Mouse (Mus musculus): Measurements from ENCODE around the gene Gm47283.
"Not testable (repeated sequence)": the region's sequence is repeated elsewhere in the genome, so short reads cannot be mapped to it uniquely, and the experiment has no call there.

Gm47283 gene

DNA sequence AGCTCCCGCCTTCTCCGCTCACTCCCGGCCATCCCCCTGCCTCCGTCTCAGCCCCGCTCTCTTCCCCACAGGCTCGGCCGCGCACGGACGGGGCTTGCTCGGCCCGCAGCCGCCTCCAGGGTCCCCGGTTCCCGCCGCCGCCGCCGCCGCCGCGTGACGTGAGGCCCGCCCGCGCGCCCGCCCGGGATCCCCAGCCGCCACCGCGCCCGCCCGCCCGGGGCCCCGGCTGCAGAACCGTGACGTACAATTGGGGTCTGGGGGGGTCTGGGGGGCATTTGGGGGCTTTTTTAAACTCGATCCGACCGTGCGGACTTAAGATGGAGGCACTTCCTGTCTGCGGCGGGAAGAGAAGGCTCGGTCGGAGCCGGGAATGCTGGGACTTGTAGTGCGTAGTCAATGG, at the start of gene Gm47283:
TSS of gene Gm47283 (plus strand) at position 301 of the 400 bp plus-strand sequence.
- DNase-seq (ENCODE audit: extremely low spot score, low spot score): not testable (repeated sequence)

DNA sequence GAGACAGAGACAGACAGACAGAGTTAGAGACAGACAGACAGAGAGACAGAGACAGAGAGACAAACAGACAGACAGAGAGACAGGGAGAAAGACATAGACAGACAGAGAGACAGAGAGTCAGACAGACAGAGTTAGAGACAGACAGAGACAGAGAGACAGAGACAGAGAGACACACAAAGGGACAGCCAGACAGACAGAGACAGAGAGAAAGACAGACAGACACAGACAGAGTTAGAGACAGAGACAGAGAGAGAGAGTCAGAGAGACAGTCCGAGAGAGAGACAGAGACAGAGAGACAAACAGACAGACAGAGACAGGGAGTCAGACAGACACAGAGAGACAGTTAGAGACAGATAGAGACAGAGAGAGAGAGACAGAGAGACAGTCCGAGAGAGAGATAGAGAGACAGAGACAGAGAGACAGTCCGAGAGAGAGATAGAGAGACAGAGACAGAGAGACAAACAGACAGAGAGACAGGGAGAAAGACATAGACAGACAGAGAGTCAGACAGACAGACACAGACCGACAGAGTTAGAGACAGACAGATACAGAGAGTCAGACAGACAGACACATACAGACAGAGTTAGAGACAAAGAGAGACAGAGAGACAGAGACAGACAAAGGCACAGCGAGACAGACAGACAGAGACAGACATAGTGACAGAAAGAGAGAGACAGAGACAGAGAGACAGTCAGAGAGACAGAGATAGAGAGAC, 49.2 kb upstream of the Gm47283 start:
- DNase-seq (ENCODE audit: extremely low spot score, low spot score): not testable (repeated sequence)

DNA sequence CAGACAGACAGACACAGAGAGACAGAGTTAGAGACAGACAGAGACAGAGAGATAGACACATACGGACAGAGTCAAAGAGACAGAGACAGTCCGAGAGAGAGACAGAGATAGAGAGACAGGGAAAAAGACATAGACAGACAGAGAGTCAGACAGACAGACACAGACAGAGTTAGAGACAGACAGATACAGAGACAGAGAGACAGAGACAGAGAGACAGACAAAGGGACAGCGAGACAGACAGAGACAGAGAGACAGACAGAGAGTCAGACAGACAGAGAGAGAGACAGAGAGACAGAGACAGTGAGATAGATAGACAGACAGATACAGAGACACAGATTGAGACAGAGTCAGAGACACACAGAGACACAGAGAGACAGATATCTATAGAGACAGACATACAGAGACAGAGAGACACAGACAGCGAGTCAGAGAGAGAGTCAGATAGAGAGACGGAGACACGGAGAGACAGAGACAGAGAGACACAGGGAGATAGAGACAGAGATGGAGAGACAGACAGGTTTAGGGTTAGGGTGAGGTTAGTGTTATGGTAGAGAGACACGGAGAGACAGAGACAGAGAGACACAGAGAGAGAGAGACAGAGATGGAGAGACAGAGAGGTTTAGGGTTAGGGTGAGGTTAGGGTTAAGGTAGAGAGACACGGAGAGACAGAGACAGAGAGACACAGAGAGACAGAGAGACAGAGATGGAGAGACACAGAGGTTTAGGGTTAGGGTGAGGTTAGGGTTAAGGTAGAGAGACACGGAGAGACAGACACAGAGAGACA, 48.1 kb upstream of the Gm47283 start:
- peak; percentile 20 for DNase-seq (ENCODE audit: extremely low spot score, low spot score)

DNA sequence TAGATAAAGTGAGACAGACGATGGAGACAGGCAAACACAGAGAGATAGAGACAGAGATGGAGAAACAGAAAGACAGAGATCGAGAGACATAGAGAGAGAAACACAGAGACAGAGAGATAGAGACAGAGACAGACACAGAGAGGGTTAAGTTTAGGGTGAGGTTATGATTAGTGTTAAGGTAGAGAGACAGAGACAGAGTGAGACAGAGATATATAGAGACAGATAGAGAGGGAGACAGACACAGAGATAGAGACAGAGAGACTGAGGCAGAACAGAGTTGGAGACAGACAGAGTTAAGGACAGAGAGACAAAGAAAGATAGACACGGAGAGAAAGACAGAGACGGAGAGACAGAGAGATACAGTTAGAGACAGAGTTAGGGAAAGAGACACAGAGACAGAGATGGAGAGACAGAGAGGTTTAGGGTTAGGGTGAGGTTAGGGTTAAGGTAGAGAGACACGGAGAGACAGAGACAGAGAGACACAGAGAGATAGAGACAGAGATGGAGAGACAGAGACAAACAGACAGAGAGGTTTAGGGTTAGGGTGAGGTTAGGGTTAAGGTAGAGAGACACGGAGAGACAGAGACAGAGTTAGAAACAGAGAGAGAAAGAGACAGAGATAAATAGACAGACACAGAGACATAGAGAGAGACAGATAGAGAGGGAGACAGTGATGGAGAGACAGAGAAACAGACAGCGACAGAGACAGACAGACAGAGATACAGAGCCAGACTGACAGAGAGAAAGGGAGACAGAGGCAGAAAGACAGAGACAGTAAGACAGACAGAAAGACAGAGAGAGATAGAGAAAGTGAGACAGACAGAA, 46.7 kb upstream of the Gm47283 start:
- DNase-seq (ENCODE audit: extremely low spot score, low spot score): no peak

- no peak for DNase-seq (ENCODE audit: extremely low spot score, low spot score)
Measured at GRCm38 (mm10) chrY:90738431-90738680, 46.2 kb upstream of the Gm47283 start.

DNA sequence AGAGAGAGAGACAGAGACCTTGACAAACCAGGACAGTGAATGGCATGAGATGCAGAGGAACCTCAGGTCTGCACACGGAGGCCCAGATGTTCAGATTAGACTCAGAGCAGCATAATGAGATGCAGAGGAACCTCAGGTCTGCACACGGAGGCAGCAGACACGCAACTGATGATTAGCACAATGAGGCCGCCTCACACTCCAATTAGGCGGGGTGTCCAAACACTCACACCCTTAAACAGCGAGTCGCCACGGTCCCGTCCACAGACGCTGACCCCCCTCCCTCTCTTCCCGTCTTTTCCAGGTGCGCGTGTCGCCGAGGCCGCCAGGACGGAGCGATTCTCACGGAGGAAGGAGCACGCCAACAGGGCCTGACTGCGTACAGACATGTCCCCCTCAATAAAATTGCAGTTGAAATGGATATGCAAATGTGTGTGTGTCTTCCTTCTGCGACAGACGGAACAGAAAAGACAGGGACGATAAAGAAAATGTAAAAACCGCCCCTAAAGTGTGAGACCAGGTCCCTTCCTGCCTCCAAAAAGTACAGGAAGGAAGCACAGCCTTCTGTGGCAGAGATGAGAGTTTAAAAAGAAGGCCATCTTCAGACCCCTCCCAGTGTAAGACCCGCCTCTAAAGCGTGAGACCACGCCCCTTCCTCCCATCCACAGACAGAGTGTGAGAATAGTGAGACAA, 45.6 kb upstream of the Gm47283 start:
- DNase-seq (ENCODE audit: extremely low spot score, low spot score): peak; percentile 74

- peak; percentile 42 for DNase-seq (ENCODE audit: extremely low spot score, low spot score)
Measured at GRCm38 (mm10) chrY:90739531-90740012, 45.0 kb upstream of the Gm47283 start.

DNA sequence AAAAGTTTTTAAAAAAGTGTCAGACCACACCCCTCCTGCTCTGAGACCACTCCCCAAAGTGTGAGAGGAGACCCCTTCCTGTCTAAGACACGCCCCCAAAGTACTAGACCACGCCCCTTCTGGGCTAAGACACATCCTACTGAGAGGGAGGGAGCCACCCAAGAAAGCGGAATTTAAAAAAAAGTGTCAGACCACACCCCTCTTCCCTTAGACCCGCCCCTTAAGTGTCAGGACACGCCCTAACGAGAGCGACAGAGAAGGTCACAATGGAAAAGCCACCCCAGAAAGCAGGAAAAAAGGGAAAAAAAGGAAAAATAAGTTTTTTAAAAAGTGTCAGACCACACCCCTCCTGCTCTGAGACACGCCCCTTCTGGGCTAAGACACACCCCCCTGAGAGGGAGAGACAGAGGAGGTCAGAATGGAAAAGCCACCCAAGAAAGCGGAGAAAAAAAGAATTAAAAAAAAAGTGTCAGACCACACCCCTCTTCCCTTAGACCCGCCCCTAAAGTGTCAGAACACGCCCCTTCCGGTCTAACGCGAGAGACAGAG, 44.5 kb upstream of the Gm47283 start:
- peak; percentile 67 for DNase-seq (ENCODE audit: extremely low spot score, low spot score)

DNA sequence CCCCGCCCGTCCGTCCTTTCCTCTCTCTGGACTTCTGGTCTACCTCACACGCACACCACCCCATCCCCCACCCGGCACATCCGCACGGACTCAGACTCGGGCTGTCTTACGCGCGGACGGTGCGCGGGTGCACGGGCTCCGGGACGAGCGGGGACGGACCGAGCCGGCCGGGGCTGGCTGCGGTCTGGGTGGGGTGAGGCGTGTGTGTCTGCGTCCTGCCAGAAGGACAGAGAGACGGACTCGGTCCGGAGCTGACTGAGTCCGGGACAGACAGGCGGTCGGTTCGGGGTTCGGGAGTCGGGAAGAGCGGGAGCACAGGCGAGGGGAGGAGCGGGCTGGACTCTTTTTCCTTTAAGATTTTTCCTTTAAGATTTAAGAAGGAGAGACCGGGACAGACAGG, 43.5 kb upstream of the Gm47283 start:
- DNase-seq (ENCODE audit: extremely low spot score, low spot score): peak; percentile 72

GRCm38 (mm10) chrY:90741452-90742260, 42.9 kb upstream of the Gm47283 start:
- peak; percentile 63 for DNase-seq (ENCODE audit: extremely low spot score, low spot score)

DNA sequence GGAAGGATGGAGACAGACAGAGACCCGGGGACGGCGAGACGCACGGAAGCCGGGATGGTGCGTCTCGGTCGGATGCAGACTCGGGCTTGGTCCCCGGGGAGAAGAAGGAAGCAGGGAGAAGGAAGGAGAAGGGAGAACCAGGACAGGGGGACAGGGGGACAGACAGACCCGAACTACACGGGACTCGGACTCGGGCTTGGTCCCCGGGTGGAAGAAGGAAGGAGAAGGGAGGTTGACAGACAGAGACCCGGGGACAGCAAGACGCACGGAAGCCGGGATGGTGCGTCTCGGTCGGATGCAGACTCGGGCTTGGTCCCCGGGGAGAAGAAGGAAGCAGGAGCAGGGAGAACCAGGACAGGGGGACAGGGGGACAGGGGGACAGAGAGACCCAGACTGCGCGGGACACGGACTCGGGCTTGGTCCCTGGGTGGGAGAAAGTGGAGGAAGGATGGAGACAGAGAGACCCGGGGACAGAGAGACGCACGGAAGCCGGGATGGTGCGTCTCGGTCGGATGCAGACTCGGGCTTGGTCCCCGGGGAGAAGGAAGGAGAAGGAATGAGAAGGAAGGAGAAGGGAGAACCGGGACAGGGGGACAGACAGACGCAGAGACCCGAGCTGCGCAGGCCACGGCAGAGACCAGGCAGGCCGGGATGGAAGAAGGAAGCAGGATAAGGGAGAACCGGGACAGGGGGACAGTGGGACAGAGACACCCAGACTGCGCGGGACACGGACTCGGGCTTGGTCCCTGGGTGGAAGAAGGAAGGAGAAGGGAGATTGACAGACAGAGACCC, 42.1 kb upstream of the Gm47283 start:
- peak; percentile 66 for DNase-seq (ENCODE audit: extremely low spot score, low spot score)

DNA sequence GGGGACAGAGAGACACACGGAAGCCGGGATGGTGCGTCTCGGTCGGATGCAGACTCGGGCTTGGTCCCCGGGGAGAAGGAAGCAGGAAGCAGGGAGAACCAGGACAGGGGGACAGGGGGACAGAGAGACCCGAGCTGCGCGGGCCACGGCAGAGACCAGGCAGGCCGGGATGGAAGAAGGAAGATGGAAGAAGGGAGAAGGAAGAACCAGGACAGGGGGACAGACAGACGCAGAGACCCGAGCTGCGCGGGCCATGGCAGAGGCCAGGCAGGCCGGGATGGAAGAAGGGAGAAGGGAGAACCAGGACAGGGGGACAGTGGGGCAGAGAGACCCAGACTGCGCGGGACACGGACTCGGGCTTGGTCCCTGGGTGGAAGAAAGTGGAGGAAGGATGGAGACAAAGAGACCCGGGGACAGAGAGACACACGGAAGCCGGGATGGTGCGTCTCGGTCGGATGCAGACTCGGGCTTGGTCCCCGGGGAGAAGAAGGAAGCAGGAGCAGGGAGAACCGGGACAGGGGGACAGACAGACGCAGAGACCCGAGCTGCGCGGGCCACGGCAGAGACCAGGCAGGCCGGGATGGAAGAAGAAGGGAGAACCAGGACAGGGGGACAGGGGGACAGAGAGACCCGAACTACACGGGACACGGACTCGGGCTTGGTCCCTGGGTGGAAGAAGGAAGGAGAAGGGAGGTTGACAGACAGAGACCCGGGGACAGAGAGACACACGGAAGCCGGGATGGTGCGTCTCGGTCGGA, 41.3 kb upstream of the Gm47283 start:
- DNase-seq (ENCODE audit: extremely low spot score, low spot score): not testable (repeated sequence)

- peak; percentile 21 for DNase-seq (ENCODE audit: extremely low spot score, low spot score)
Measured at GRCm38 (mm10) chrY:90743811-90744220, 40.7 kb upstream of the Gm47283 start.

DNA sequence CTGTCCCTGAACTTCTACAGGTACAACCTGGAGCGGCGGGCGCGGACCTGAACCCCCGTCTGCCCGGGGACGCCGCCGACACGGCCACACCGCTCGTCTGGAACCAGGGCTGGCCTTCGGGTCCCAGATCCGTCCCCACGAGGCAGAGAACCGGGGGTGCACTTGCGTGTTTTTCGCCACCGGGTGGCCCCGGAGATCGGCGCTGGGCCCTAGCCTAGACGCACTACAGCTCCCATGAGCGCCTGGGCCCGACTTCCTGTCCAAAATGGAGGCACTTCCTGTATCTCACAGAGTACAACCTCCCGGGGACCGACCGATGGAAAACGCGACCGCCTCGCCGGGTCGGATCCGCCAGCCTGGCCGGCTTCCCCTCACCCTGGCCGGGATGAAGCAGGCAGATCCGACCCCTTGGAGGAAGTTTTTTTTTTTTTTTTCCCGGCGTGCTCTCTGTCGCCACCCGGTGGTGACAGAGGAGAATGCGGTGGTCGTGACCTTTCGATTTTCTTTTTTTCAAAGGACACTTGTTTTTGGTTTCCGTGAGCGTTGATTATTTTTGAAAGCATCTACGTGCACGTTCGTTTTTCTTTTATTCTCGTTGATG, 40.1 kb upstream of the Gm47283 start:
- peak; percentile 85 for DNase-seq (ENCODE audit: extremely low spot score, low spot score)

DNA sequence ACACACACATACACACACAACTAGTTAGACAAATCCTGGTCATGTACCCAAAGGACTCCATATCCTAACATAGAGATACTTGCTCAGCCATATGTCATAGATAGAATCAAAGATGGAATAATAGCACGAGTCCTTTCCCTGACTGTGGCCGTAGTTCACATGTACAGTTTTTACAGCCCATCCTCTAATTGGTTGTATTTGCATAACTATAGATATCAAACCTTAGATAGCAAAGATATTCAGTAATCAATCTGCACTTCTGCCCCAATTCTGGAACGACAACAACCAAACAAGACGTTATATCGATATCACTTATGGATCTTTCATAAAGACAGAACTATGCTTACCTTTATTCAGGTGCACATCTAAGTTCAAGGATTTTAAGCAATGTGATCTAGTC, 39.3 kb upstream of the Gm47283 start:
- DNase-seq (ENCODE audit: extremely low spot score, low spot score): not testable (repeated sequence)

- not testable (repeated sequence) for DNase-seq (ENCODE audit: extremely low spot score, low spot score)
Measured at GRCm38 (mm10) chrY:90754721-90755120, 29.8 kb upstream of the Gm47283 start, which contains the start of gene Gm21860. TSS of gene Gm21860 (minus strand) at chrY:90754821.

- not testable (repeated sequence) for DNase-seq (ENCODE audit: extremely low spot score, low spot score)
Measured at GRCm38 (mm10) chrY:90839077-90839476, 54.5 kb downstream of the Gm47283 start, which contains the start of gene Gm21748. TSS of gene Gm21748 (minus strand) at chrY:90839177.

Data from neural tube, embryonic 10.5 days (tissue).